ENCODE assay signal across 22 mouse cellular contexts in the genomic region with DNA sequence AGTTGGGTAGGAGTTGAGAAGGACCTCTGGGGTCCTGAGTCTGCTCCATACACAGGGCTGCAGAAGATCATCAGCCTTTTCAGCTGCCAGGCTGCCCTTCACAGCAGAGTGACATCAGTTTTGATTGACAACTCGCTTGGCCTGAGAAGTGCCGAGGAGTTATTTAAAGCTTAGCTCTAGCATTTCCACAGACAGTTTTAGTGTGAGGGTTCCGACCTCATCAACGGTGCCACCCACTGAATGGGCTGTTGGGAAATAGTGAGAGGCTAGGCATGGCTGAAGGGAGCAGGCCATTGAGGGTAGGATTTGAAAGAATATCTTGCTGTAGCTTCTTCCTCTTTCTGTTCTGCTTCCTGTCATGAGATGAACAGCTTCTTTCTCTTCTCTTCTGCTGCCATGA. TPM values are rescaled to one million over a fixed set of nuclear protein-coding genes. Genes with fewer than 3 reads are reported as not detected.
DNase-seq lines count a peak whose midpoint lies in the region; ATAC-seq lines count a peak whose summit lies in the region.
"Had no signal": no experiment of that assay in that cellular context is flagged by ENCODE, and none has a peak within 500 bp of the region (broad histone marks: within the 10 kb centered on the region; RNA-seq: fewer than 3 reads in every experiment).

No protein-coding gene starts in this region.

- no peak for ATAC-seq in heart, embryonic 12.5 days (ENCODE audit: insufficient number of reproducible peaks, low FRiP score)
- ATAC-seq in hematopoietic stem cell, adult 5-6 weeks (replicated peaks in 1 of 2; ENCODE audit: insufficient read depth in 1 of 2, low FRiP score in 2 of 2, low TSS enrichment in 1 of 2, low read depth in 1 of 2, poor library complexity in 2 of 2, severe bottlenecking in 2 of 2) = peak; percentile 49 to 72; a peak in 3 of 4 replicates
- ATAC-seq: forebrain, embryonic 15.5 days; intestine, postnatal 0 days had no signal

- H3K27ac ChIP-seq in heart, embryonic 12.5 days (ENCODE audit: poor library complexity, severe bottlenecking) = peak overlapping the region; percentile 55
- H3K27ac ChIP-seq: embryonic facial prominence, embryonic 12.5 days; forebrain, embryonic 15.5 days; hindbrain, embryonic 15.5 days; limb, embryonic 13.5 days; liver, embryonic 14.5 days; midbrain, embryonic 10.5 days; neural tube, embryonic 15.5 days had no signal

- peaks cover 29% of the 10 kb centered on the region for H3K4me1 ChIP-seq in heart, embryonic 12.5 days (replicated peaks)
- H3K4me1 ChIP-seq: embryonic facial prominence, embryonic 12.5 days; hindbrain, embryonic 15.5 days; limb, embryonic 13.5 days; neural tube, embryonic 15.5 days had no signal

- no peak overlapping the region for H3K9ac ChIP-seq in heart, embryonic 12.5 days
- H3K9ac ChIP-seq: embryonic facial prominence, embryonic 12.5 days; forebrain, embryonic 15.5 days; hindbrain, embryonic 15.5 days; limb, embryonic 13.5 days; liver, embryonic 14.5 days; neural tube, embryonic 15.5 days had no signal

- intact Hi-C loops in gastrocnemius, postnatal 36 days (cut with DNase I) = no loop called here

- H3K4me2 ChIP-seq in heart, embryonic 12.5 days = no peak overlapping the region
- H3K4me2 ChIP-seq: embryonic facial prominence, embryonic 12.5 days; forebrain, embryonic 15.5 days; hindbrain, embryonic 15.5 days; limb, embryonic 13.5 days; neural tube, embryonic 15.5 days had no signal

- no peaks in the 10 kb centered on the region for H3K27me3 ChIP-seq in heart, embryonic 12.5 days (replicated peaks)
- H3K27me3 ChIP-seq: embryonic facial prominence, embryonic 12.5 days; forebrain, embryonic 15.5 days; hindbrain, embryonic 15.5 days; limb, embryonic 13.5 days; neural tube, embryonic 15.5 days had no signal

- no peaks in the 10 kb centered on the region for H3K9me3 ChIP-seq in heart, embryonic 12.5 days (replicated peaks)
- H3K9me3 ChIP-seq: embryonic facial prominence, embryonic 12.5 days; forebrain, embryonic 15.5 days; G1E; hindbrain, embryonic 15.5 days; limb, embryonic 13.5 days; midbrain, embryonic 10.5 days; neural tube, embryonic 15.5 days had no signal

- no peak for DNase-seq in heart, postnatal 4 days
- DNase-seq in spleen, postnatal 36 days (ENCODE audit: low spot score in 2 of 2) = peak; percentile 36 to 55
- no peak for DNase-seq in spleen, adult 18-20 months
- DNase-seq in lung, postnatal 14 days = no peak
- DNase-seq in gastrocnemius, postnatal 36 days = no peak
- DNase-seq in thymus, postnatal 14 days = no peak
- DNase-seq: adrenal gland, adult 8-10 months; cerebellum, adult 11-12 months; cerebellum, postnatal 36 days; kidney, postnatal 10 days had no signal

- H3K36me3 ChIP-seq in heart, embryonic 12.5 days = no peaks in the 10 kb centered on the region
- H3K36me3 ChIP-seq: embryonic facial prominence, embryonic 12.5 days; forebrain, embryonic 15.5 days; G1E; hindbrain, embryonic 15.5 days; limb, embryonic 13.5 days; midbrain, embryonic 10.5 days; neural tube, embryonic 15.5 days had no signal

- 41% methylated on average over 4 of the region's 4 CpGs for WGBS in heart, embryonic 12.5 days

- H3K4me3 ChIP-seq in heart, embryonic 12.5 days = no peak overlapping the region
- H3K4me3 ChIP-seq: embryonic facial prominence, embryonic 12.5 days; forebrain, embryonic 15.5 days; hindbrain, embryonic 15.5 days; limb, embryonic 13.5 days; midbrain, embryonic 10.5 days; myocyte; neural tube, embryonic 15.5 days had no signal

RNA-seq across cellular contexts. Expression of a gene that starts 18.4 kb away (rescaled TPM):
- 8.8 and 9.9 TPM in 2 replicates for polyA plus RNA-seq in heart, embryonic 12.5 days (2016; fragmentation: Nextera tagmentation; extraction: Ambion mirVana)
- total RNA-seq in heart, postnatal 4 days (2021) = 10 to 100 TPM; 13.6 to 16.0 TPM
- 36.3 and 39.6 TPM in 2 replicates for total RNA-seq in hematopoietic stem cell, adult 5-6 weeks (2017)
- 1 to 10 TPM; 1.5 to 1.7 TPM for total RNA-seq in gastrocnemius, postnatal 36 days (2021)

Comparison
In these comparisons a context has a peak if more than half of its experiments do, and no peak if none do; other contexts are left out.
1. DNase-seq: peak in spleen, postnatal 36 days (2 of 2); none in heart, postnatal 4 days (single experiment), spleen, adult 18-20 months (0 of 2), lung, postnatal 14 days (single experiment), gastrocnemius, postnatal 36 days (0 of 2) and thymus, postnatal 14 days (single experiment).
2. RNA of a gene that starts 18.4 kb away (total RNA-seq): 36.3 to 39.6 TPM in hematopoietic stem cell, adult 5-6 weeks and 13.6 to 16.0 TPM in heart, postnatal 4 days; 1.5 to 1.7 TPM in gastrocnemius, postnatal 36 days; every median in the first group is over 4 times any median in the second.